Mouse (Mus musculus): ENCODE results near the gene Rps6ka1. TPM values are rescaled to one million over a fixed set of nuclear protein-coding genes. Genes with fewer than 3 reads are reported as not detected.
A peak's percentile ranks its signal among the peaks of the same experiment; 100 is the strongest.
"Not testable (repeated sequence)": the region's sequence is repeated elsewhere in the genome, so short reads cannot be mapped to it uniquely, and the experiment has no call there.

The Rps6ka1 gene
- polyA plus RNA-seq (2015; fragmentation: Nextera tagmentation; extraction: Ambion mirVana): 43.8 and 44.5 TPM in 2 replicates

GRCm38 (mm10) chr4:133887672-133888453 is at the start of gene Rps6ka1:
Rps6ka1 (minus strand) TSS chr4:133887797.
- Histone ChIP-seq H3K4me1 (peaks cover 21% of the 10 kb centered on the region), H3K27me3 (no peaks in the 10 kb centered on the region), H3K27ac (peak within 1 kb of the TSS; percentile 84), H3K36me3 (no peaks in the 10 kb centered on the region), H3K4me2 (peak within 1 kb of the TSS; percentile 89), H3K4me3 (peak within 1 kb of the TSS; percentile 77), H3K9me3 (no peaks in the 10 kb centered on the region), H3K9ac (peak within 1 kb of the TSS; percentile 75)
- peak; percentile 85 for ATAC-seq (ENCODE audit: borderline replicate concordance, extremely low read depth, low FRiP score, low TSS enrichment)
- under 1% methylated on average over 49 of the region's 61 CpGs for WGBS

- Histone ChIP-seq H3K4me2 (no peak overlapping the region), H3K27me3 (no peaks in the 10 kb centered on the region), H3K4me3 (no peak overlapping the region), H3K36me3 (no peaks in the 10 kb centered on the region), H3K9me3 (no peaks in the 10 kb centered on the region), H3K27ac (no peak overlapping the region), H3K4me1 (peaks cover 7% of the 10 kb centered on the region; the same call in 1 of the 2 replicates), H3K9ac (no peak overlapping the region)
- WGBS: 76% methylated on average over 3 of the region's 3 CpGs
- no peak for ATAC-seq (ENCODE audit: borderline replicate concordance, extremely low read depth, low FRiP score, low TSS enrichment)
These were observed 44.2 kb upstream of the Rps6ka1 start for GRCm38 (mm10) chr4:133931785-133932184.

DNA sequence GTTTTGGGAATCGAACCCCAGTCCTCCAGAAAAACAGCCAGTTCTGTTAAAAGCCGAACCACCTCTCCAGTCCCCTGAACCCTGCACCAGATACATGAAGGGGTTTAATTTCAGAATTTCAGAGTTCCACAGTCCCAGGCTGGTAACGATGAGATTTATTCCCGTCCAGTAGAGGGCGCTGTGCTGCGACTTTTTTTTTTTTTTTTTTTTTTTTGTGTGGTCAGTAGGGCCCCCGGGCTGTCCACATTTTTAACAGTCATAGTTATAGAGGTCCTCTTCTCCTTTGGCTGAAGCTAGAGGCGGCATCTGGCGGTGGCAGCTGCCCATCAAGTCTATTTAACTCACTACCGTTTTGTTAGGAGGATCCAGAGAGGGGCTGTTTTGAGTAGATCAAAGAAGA is 43.8 kb upstream of the Rps6ka1 start:
- no peaks in the 10 kb centered on the region for H3K9me3 ChIP-seq
- no peak overlapping the region for H3K9ac ChIP-seq
- H3K4me1 ChIP-seq: peaks cover 7% of the 10 kb centered on the region; the same call in 1 of the 2 replicates
- no peak overlapping the region for H3K4me2 ChIP-seq
- no peaks in the 10 kb centered on the region for H3K36me3 ChIP-seq
- 13% methylated on average over 10 of the region's 10 CpGs for WGBS
- H3K27ac ChIP-seq: no peak overlapping the region
- H3K4me3 ChIP-seq: no peak overlapping the region
- no peak for ATAC-seq (ENCODE audit: borderline replicate concordance, extremely low read depth, low FRiP score, low TSS enrichment)
- H3K27me3 ChIP-seq: no peaks in the 10 kb centered on the region

GRCm38 (mm10) chr4:133929278-133929670 is 41.7 kb upstream of the Rps6ka1 start:
- Histone ChIP-seq H3K9me3 (no peaks in the 10 kb centered on the region), H3K36me3 (no peaks in the 10 kb centered on the region), H3K4me2 (peak overlapping the region; percentile 14; the same call in 1 of the 2 replicates), H3K4me3 (no peak overlapping the region), H3K27ac (peak overlapping the region; percentile 52), H3K4me1 (peaks cover 7% of the 10 kb centered on the region; the same call in 1 of the 2 replicates), H3K9ac (no peak overlapping the region), H3K27me3 (no peaks in the 10 kb centered on the region)
- WGBS: 15% methylated on average over 7 of the region's 7 CpGs
- ATAC-seq (ENCODE audit: borderline replicate concordance, extremely low read depth, low FRiP score, low TSS enrichment): no peak

GRCm38 (mm10) chr4:133928576-133929277 is 41.1 kb upstream of the Rps6ka1 start:
- ATAC-seq (ENCODE audit: borderline replicate concordance, extremely low read depth, low FRiP score, low TSS enrichment): peak; percentile 62; the same call in 1 of the 2 replicates
- Histone ChIP-seq H3K4me1 (peaks cover 7% of the 10 kb centered on the region; the same call in 1 of the 2 replicates), H3K27me3 (no peaks in the 10 kb centered on the region), H3K9me3 (no peaks in the 10 kb centered on the region), H3K4me2 (peak overlapping the region; percentile 14; the same call in 1 of the 2 replicates), H3K9ac (no peak overlapping the region), H3K4me3 (no peak overlapping the region), H3K27ac (peak overlapping the region; percentile 52), H3K36me3 (no peaks in the 10 kb centered on the region)
- 37% methylated on average over 15 of the region's 15 CpGs for WGBS

GRCm38 (mm10) chr4:133925204-133925603 is 37.6 kb upstream of the Rps6ka1 start:
- Histone ChIP-seq H3K9ac (no peak overlapping the region), H3K4me1 (peaks cover 7% of the 10 kb centered on the region; the same call in 1 of the 2 replicates), H3K9me3 (no peaks in the 10 kb centered on the region), H3K4me3 (no peak overlapping the region), H3K27me3 (no peaks in the 10 kb centered on the region), H3K27ac (no peak overlapping the region), H3K36me3 (no peaks in the 10 kb centered on the region), H3K4me2 (no peak overlapping the region)
- 38% methylated on average over 4 of the region's 4 CpGs for WGBS
- no peak for ATAC-seq (ENCODE audit: borderline replicate concordance, extremely low read depth, low FRiP score, low TSS enrichment)

- Histone ChIP-seq H3K4me1 (0 out of 2 replicates have a peak, but pooled peaks cover 4% of the 10 kb centered on the region), H3K4me2 (no peak overlapping the region), H3K9me3 (no peaks in the 10 kb centered on the region), H3K27me3 (no peaks in the 10 kb centered on the region), H3K36me3 (no peaks in the 10 kb centered on the region), H3K4me3 (no peak overlapping the region), H3K27ac (no peak overlapping the region), H3K9ac (no peak overlapping the region)
- ATAC-seq (ENCODE audit: borderline replicate concordance, extremely low read depth, low FRiP score, low TSS enrichment): no peak
- 89% methylated on average over 5 of the region's 5 CpGs for WGBS
These were observed 36.1 kb upstream of the Rps6ka1 start for GRCm38 (mm10) chr4:133923743-133924142.

DNA sequence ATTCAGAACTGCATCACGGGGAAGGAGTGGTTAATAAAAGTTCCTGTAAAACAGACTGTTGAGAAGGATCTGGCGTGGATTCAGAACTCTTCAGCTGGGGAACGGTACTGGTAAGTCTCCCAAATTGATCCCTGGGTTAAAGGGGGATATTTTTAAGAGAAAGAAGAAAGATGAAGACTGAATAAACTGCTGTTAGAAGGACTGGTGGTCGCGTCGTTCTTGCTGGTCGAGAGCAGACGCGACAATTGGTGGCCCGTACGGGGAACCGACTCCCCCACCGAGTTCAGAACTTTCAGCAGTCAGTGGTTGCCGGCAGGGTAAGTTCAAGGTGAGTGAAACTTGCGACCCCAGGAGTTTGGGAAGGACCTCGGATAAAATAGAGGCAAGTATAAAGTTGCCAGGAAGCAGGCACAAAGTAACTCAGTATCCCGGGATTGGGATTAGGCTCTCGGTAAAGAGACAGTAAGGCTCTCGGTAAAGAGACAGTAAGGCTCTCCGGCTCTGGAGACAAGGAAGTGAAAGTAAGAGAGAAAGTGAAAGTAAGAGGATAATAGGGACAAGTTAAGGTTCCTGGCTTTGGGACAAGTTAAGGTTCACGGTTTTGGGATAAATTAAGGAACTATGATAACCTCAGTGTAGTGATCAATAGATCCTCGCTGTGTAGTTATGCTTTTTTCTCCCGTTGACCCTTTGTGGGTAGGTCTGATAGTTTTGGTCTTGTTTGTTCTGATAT is 30.7 kb upstream of the Rps6ka1 start:
- H3K27ac ChIP-seq; H3K36me3 ChIP-seq; H3K27me3 ChIP-seq; H3K9ac ChIP-seq; ATAC-seq (ENCODE audit: borderline replicate concordance, extremely low read depth, low FRiP score, low TSS enrichment); H3K4me1 ChIP-seq; H3K4me2 ChIP-seq; H3K4me3 ChIP-seq; H3K9me3 ChIP-seq: not testable (repeated sequence)
- 87% methylated on average over 21 of the region's 23 CpGs for WGBS

DNA sequence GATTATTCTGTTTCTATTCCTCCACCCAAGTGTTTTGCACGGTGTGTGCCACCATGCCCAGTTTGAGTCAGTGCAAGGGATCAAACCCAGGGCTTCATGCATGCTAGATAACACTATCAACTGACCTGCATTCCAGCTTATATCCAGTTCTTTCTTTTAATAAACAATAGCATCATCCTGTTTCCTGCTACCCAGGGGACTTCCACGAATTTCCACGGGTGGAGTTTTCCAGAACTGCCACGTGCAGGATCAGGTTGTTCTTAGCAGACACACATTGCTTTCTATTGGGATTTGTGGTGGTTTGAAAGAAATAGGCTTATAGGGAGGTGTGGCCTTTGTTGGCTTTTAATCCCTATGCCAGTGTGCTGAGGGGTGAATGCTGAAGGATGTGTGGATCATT is 24.4 kb upstream of the Rps6ka1 start:
- no peaks in the 10 kb centered on the region for H3K36me3 ChIP-seq
- WGBS: 61% methylated on average over 4 of the region's 4 CpGs
- H3K4me1 ChIP-seq: peaks cover 8% of the 10 kb centered on the region; the same call in 1 of the 2 replicates
- H3K4me3 ChIP-seq: no peak overlapping the region
- H3K9ac ChIP-seq: no peak overlapping the region
- no peak overlapping the region for H3K27ac ChIP-seq
- no peak overlapping the region for H3K4me2 ChIP-seq
- no peaks in the 10 kb centered on the region for H3K9me3 ChIP-seq
- no peaks in the 10 kb centered on the region for H3K27me3 ChIP-seq
- ATAC-seq (ENCODE audit: borderline replicate concordance, extremely low read depth, low FRiP score, low TSS enrichment): no peak

GRCm38 (mm10) chr4:133910236-133911211 is 22.9 kb upstream of the Rps6ka1 start:
- peak overlapping the region; percentile 61 for H3K4me3 ChIP-seq
- no peaks in the 10 kb centered on the region for H3K9me3 ChIP-seq
- peak; percentile 97 for ATAC-seq (ENCODE audit: borderline replicate concordance, extremely low read depth, low FRiP score, low TSS enrichment)
- H3K4me1 ChIP-seq: peaks cover 8% of the 10 kb centered on the region; the same call in 1 of the 2 replicates
- peak overlapping the region; percentile 87 for H3K4me2 ChIP-seq
- H3K9ac ChIP-seq: peak overlapping the region; percentile 51
- under 1% methylated on average over 57 of the region's 57 CpGs for WGBS
- H3K36me3 ChIP-seq: no peaks in the 10 kb centered on the region
- H3K27me3 ChIP-seq: no peaks in the 10 kb centered on the region
- H3K27ac ChIP-seq: peak overlapping the region; percentile 96
